Mouse (Mus musculus): Measurements from ENCODE around the gene Gimap7.

The Gimap7 gene

GRCm38 (mm10) chr6:48692962-48693361 is 25.5 kb upstream of the Gimap7 start:
- DNase-seq (ENCODE audit: low spot score): no peak

GRCm38 (mm10) chr6:48696830-48697554 is 21.4 kb upstream of the Gimap7 start:
- no peak for DNase-seq (ENCODE audit: low spot score)

- DNase-seq (ENCODE audit: low spot score): no peak
Measured at GRCm38 (mm10) chr6:48697555-48697930, 20.9 kb upstream of the Gimap7 start.

GRCm38 (mm10) chr6:48698066-48698856 is 20.2 kb upstream of the Gimap7 start:
- DNase-seq (ENCODE audit: low spot score): no peak

- DNase-seq (ENCODE audit: low spot score): no peak
Measured at GRCm38 (mm10) chr6:48698888-48699287, 19.5 kb upstream of the Gimap7 start.

GRCm38 (mm10) chr6:48700251-48701075 is 18.0 kb upstream of the Gimap7 start:
- DNase-seq (ENCODE audit: low spot score): no peak

GRCm38 (mm10) chr6:48702146-48702545 is 16.3 kb upstream of the Gimap7 start:
- no peak for DNase-seq (ENCODE audit: low spot score)

GRCm38 (mm10) chr6:48702601-48703000 is 15.8 kb upstream of the Gimap7 start:
- DNase-seq (ENCODE audit: low spot score): no peak

- DNase-seq (ENCODE audit: low spot score): no peak
Measured at GRCm38 (mm10) chr6:48704146-48704545, 14.3 kb upstream of the Gimap7 start.

- DNase-seq (ENCODE audit: low spot score): no peak
Measured at GRCm38 (mm10) chr6:48706130-48706529, 12.3 kb upstream of the Gimap7 start.

GRCm38 (mm10) chr6:48720326-48720725 is 1.9 kb downstream of the Gimap7 start:
- DNase-seq (ENCODE audit: low spot score): no peak

GRCm38 (mm10) chr6:48723468-48723867 is 5.0 kb downstream of the Gimap7 start:
- DNase-seq (ENCODE audit: low spot score): no peak

GRCm38 (mm10) chr6:48725476-48725875 is 7.1 kb downstream of the Gimap7 start:
- DNase-seq (ENCODE audit: low spot score): peak; percentile 29

GRCm38 (mm10) chr6:48727761-48728160 is 9.3 kb downstream of the Gimap7 start:
- no peak for DNase-seq (ENCODE audit: low spot score)

GRCm38 (mm10) chr6:48732864-48733304 is 14.5 kb downstream of the Gimap7 start:
- DNase-seq (ENCODE audit: low spot score): no peak

GRCm38 (mm10) chr6:48733660-48734059 is 15.2 kb downstream of the Gimap7 start:
- no peak for DNase-seq (ENCODE audit: low spot score)

GRCm38 (mm10) chr6:48737053-48737452 is 18.6 kb downstream of the Gimap7 start:
- DNase-seq (ENCODE audit: low spot score): no peak

- DNase-seq (ENCODE audit: low spot score): no peak
Measured at GRCm38 (mm10) chr6:48737688-48738087, 19.3 kb downstream of the Gimap7 start.

GRCm38 (mm10) chr6:48738961-48739779 is 20.7 kb downstream of the Gimap7 start, which contains the start of gene Gimap1:
Gene Gimap1, plus strand, starts transcription at chr6:48739054.
- DNase-seq (ENCODE audit: low spot score): no peak

- DNase-seq (ENCODE audit: low spot score): no peak
Measured at GRCm38 (mm10) chr6:48739780-48740055, 21.3 kb downstream of the Gimap7 start.

GRCm38 (mm10) chr6:48740501-48741169 is 22.2 kb downstream of the Gimap7 start:
- no peak for DNase-seq (ENCODE audit: low spot score)
